Mouse (Mus musculus) liver, postnatal 0 days (tissue): ENCODE results near the gene Gm20388.

Experiments
- CTCF ChIP-seq: sonication (generic); IDR thresholded peaks from 2 replicates; pipeline ENCODE4 v1.5.1; 2016; ENCODE audit warnings: antibody characterized with exemption, low read depth
- EP300 ChIP-seq: IDR thresholded peaks from 2 replicates; pipeline ENCODE4 v1.6.1; 2016; ENCODE audit warnings: antibody characterized with exemption, low read depth, mild to moderate bottlenecking

- no peak for TF ChIP-seq CTCF
- no peak for TF ChIP-seq EP300
Observed at GRCm38 (mm10) chr8:124052568-124052967, 4141.9 kb downstream of the Gm20388 start.
